Mouse (Mus musculus) left cerebral cortex, adult 18-20 months (tissue): ENCODE measurements around the gene Tbx3. TPM values are rescaled to one million over a fixed set of nuclear protein-coding genes. Genes with fewer than 3 reads are reported as not detected.
A peak's percentile ranks its signal among the peaks of the same experiment; 100 is the strongest.

Source experiments
- DNase-seq, 2 experiments: peaks; one replicate each; pipeline ENCODE4 v3.0.0; 2021 to 2022; ENCODE audit warnings: low spot score in 2 of 2, mixed read lengths in 1 of 2
- total RNA-seq, 2 experiments: library from RNA; stranded (reverse); gene quantifications; 2 replicates each; pipeline ENCODE4 v1.2.3; 2021

The Tbx3 gene
- total RNA-seq, 2 experiments from 2014 or later, result 4.5 to 5.5 TPM

GRCm38 (mm10) chr5:119678516-119678915 is 8.0 kb downstream of the Tbx3 start:
- DNase-seq, result no peak

- DNase-seq, result no peak
Observed at GRCm38 (mm10) chr5:119679084-119679483, 8.6 kb downstream of the Tbx3 start.

DNA sequence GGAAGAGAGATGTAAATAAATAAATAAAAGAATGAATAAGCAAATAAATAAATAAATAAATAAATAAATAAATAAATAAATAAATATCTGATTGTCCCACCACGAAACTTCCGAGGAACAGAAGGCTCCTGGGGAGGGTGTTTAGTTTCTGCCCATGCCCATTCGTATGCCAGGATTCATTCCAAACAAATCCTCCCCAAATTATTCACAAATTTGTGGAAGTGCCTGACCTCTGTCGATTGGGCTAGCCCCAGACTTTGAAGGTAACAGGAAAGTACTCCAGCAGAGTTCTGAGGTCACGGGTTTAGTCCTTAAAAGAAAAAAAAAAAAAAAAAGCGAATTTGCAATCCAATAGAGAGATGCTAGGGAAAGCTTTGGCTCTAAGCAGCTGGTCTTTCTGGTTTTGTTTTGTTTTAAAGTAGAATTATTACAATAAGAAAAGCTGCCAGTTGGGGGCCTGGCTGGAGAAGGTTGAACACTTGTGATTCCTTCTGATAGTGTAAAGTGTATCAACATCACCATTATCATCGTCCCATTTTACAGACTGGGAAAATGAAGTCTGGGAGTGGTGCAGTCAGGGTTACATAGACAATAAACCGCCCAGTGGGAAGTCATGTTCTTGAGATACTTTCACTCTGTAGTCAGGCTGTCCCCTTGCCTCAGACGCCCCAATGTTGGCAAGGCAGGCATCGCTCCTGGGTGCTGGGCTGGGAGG is 9.3 kb downstream of the Tbx3 start:
- no peak for DNase-seq

DNA sequence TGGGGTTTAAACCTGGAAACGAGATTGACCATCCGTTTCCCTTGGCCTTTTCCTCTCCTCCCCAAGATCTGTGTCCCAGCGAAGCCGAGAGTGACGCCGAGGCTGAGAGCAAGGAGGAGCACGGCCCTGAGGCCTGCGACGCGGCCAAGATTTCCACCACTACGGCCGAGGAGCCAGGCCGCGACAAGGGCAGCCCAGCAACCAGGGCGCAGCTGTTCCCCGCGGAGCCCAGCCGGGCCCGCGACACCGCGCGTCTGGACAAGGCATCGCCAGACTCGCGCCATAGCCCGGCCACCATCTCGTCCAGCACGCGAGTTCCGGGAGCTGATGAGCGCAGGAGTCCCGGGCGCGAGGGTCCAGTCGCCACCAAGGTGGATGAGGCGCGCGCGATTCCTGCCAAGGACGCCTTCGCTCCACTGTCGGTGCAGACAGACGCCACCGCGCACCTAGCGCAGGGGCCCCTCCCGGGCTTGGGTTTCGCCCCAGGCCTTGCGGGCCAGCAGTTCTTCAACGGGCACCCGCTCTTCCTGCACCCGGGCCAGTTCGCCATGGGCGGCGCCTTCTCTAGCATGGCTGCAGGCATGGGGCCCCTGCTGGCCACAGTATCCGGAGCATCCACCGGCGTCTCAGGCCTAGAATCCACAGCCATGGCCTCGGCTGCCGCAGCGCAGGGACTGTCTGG is 10.0 kb downstream of the Tbx3 start:
- no peak for DNase-seq

DNA sequence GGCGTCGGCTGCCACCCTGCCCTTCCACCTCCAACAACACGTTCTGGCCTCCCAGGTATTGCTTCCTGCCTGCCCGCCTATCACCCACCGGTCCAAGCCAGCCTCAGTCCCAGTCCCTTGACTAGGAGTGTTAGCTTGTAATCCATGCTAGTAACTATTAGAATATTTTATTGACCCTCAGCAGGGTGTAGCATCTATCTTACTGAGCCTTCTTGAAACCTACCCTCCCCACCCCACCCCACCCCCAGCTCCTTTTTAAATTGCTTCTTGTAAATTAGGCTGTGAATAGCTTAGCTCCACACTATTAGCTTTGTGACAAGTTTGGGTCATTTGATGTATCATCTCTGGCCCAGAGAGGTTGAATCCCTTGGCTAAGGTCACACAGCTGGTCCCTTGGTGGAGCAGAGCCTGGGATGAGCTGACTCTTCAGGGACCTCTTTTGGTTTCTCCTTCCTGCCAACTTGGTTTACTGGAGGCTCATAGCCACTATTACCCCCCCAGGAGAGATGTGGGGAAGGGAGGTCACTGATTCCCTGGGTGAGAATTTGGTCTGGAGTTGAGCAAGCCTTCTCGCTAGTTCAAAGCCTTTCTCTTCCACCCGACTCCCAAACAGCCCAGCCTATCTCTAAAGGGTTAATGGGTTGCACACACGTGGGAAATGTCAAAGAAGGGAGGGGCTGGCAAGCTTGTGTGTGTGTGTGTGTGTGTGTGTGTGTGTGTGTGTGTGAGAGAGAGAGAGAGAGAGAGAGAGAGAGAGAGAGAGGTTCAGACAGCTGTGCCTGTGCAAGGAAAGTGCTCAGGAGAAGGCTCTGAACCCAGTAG is 10.8 kb downstream of the Tbx3 start:
- no peak for DNase-seq

GRCm38 (mm10) chr5:119681833-119682210 is 11.4 kb downstream of the Tbx3 start:
- no peak for DNase-seq

DNA sequence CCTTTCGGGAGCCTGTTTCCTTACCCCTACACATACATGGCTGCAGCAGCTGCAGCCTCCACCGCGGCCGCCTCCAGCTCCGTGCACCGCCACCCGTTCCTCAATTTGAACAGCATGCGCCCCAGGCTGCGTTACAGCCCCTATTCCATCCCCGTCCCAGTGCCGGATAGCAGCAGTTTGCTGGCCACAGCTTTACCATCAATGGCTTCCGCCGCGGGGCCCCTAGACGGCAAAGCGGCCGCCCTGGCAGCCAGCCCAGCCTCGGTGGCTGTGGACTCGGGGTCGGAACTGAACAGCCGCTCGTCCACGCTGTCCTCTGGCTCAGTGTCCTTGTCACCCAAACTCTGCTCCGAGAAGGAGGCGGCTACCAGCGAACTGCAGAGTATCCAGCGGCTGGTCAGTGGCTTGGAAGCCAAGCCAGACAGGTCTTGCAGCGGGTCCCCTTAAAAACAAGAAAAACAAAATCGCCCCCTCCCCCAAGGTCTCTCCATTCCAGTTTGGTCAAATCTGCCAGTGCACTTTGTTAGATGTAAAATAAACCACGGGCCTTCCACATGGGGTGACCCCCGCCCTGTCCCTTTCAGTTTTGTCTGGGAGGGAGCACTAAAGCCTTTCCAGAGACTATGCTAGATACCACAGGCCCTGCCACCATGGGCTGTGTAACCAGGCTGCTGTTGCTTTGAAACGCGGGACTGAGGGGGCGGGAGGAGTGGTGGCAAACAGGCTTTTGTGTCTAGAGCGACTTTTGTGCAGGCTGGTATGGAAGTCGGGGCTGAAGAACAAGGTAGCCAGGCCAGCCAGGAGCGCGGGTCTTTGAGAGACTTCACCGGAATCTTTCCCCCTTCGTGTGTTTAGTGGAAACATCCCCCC is 12.4 kb downstream of the Tbx3 start:
- DNase-seq, result no peak

DNA sequence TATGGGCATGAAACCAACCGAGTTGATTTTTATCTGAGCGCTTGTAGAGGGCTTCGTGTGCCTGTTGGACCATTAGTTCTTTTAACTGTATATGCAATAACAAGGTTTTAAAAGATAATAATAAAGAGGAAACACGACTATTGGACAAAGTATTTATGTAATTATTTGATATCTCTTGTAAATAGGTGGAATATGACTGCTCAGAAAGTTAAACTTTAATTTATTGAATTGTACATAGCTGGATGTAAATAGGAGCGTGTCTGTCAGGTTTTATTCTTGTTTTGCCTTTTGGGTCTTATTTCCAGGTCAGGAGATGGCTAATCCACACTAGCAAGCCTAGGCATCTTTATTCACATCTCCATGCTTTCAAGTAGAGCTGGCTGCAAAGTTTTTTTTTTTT is 13.4 kb downstream of the Tbx3 start:
- DNase-seq, result no peak

DNA sequence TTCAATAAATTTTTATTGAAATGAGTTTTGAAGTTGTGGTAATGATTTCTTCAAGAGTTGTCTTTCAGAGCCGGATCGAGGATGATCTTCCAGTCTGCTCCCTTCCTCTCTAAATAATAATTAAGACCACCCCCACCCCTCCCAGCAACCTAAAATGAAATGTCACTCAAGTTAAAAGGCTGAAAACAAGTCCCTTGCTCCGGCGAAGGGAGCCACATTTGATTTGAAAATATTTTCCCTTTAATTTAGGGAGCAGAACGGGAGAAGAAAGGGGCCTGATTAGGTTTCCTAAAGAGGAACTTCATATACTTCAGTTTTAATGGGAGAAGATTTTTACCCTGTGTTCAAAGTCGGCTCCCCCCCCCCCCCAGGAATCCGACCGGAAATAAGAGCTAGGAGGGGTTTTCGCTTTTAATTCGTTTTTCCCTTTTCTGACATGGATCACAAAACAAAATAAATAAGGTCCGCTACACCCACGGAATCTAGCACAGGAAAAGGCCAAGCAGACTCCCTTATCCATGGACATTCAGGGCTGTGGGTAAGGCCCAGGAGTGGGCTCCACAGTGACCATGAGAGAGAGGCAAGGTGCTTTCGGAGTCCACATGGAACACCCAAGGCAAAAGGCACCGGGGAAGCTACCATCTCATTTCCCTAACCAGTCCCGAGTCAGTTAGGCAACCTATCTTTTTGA is 14.4 kb downstream of the Tbx3 start:
- no peak for DNase-seq

GRCm38 (mm10) chr5:119685446-119686198 is 15.2 kb downstream of the Tbx3 start:
- DNase-seq, result no peak

- DNase-seq, result no peak
Observed at GRCm38 (mm10) chr5:119686199-119686964, 15.9 kb downstream of the Tbx3 start.

- DNase-seq, result no peak
Observed at GRCm38 (mm10) chr5:119687005-119687855, 16.8 kb downstream of the Tbx3 start.

DNA sequence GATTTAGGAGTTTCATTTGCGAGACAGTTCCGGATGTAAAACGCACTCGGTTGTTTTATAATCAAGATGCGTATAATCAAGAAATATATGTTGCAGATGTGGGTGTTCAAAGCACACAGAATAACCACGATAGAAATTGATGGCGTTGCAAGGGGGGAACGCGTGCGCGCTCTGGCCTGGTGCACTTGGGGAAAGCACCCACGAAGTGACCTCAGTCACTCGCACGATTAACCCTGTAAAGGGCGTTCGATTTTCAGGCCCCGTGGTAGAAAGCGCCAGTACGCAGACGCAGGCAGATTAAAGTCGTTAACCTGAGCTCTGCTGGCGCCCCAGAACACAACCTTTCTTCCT is 17.4 kb downstream of the Tbx3 start:
- no peak for DNase-seq

DNA sequence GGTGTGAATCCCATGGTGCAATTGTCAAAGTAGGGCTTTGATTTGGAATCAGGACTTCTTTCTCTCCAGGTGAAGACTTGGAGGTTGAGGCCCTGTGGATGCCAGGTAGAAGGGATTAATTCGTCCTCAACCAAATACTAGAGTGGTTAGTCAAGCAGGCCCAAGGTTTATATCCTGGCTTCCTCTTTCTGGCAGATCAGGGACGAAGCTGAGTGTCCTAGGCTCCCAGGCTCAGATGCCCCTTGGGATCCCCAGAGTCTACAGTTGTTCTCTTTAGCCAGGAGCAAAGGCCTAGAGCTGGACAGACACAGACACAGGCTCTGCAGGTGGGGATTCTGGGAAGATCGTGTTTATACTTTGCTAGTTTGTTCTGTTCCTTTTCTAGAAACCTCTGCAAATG is 17.8 kb downstream of the Tbx3 start:
- DNase-seq, result no peak

- no peak for DNase-seq
Observed at GRCm38 (mm10) chr5:119688914-119689420, 18.5 kb downstream of the Tbx3 start.

GRCm38 (mm10) chr5:119689501-119689900 is 19.0 kb downstream of the Tbx3 start:
- DNase-seq, result no peak

DNA sequence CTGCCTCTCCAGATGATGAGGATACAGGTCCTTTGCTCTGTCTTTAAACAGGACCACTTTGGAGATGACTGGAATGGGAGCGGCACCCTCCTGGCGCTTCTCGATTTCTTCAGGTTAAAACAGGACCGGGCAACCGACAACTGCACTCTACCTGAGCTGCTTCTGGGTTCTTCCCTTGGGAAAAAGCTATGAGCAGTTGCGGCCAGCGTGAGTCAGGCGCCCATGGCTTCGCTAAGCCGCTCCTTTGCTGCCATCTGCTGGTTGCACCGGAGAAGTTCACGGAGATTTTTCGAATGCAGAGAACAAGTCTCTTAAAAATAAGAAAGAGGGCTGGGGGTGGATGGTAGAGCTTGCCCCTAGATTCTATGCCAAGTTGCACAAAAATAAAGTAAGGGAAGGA is 20.6 kb downstream of the Tbx3 start:
- peak; percentile 77 to 85 for DNase-seq

- DNase-seq, result no peak
Observed at GRCm38 (mm10) chr5:119692425-119692824, 22.0 kb downstream of the Tbx3 start.
